Mouse (Mus musculus) thymus, adult 2 months (tissue): ENCODE results near the gene Immp2l.
"Not testable (repeated sequence)": the region's sequence is repeated elsewhere in the genome, so short reads cannot be mapped to it uniquely, and the experiment has no call there.

Source experiments
- CTCF ChIP-seq: fragments of 200-500 bp; IDR thresholded peaks from 2 replicates; pipeline ENCODE4 v1.5.1; 2012; ENCODE audit warnings: mild to moderate bottlenecking, control low read depth, low read length, moderate library complexity, borderline replicate concordance; ENCODE audit not compliant: control insufficient read depth, poor library complexity, insufficient read depth; ENCODE audit errors: extremely low read depth
- POLR2A ChIP-seq: fragments of 200-500 bp; IDR thresholded peaks from 2 replicates; pipeline ENCODE4 v1.6.1; 2012; ENCODE audit warnings: mild to moderate bottlenecking, low read length, control low read depth, moderate library complexity; ENCODE audit not compliant: control insufficient read depth, poor library complexity, insufficient read depth; ENCODE audit errors: extremely low read depth

DNA sequence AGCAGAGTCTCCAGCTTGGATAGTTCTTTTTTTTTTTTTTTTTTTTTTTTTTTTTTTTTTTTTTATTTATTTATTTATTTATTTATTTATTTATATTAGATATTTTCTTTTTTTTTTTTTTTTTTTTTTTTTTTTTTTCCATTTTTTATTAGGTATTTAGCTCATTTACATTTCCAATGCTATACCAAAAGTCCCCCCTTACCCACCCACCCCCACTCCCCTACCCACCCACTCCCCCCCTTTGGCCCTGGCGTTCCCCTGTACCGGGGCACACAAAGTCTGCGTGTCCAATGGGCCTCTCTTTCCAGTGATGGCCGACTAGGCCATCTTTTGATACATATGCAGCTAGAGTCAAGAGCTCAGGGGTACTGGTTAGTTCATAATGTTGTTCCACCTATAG, 753.9 kb downstream of the Immp2l start:
- TF ChIP-seq POLR2A, CTCF: not testable (repeated sequence)
